8 mouse cellular contexts compared by ENCODE assay signal in genomic region chr16:34531506-34531905, GRCm38 (mm10). TPM values are rescaled to one million over a fixed set of nuclear protein-coding genes. Genes with fewer than 3 reads are reported as not detected.
DNase-seq lines count a peak whose midpoint lies in the region; ATAC-seq and TF ChIP-seq lines count a peak whose summit lies in the region.

No protein-coding gene starts in this region.

- TF ChIP-seq CTCF in embryonic fibroblast, embryonic 13.5 days (IDR thresholded peaks at IDR 0.05; ENCODE audit: borderline replicate concordance, insufficient read depth, low read length): 0 out of 2 replicates have a peak, but pooled peaks have one; percentile 36
- TF ChIP-seq CTCF in lung, embryonic 14.5 days (IDR thresholded peaks at IDR 0.05; ENCODE audit: low read depth): peak; percentile 77

- H3K36me3 ChIP-seq in liver, embryonic 11.5 days (ENCODE audit: control insufficient read depth, insufficient read depth, low read length): no peaks in the 10 kb centered on the region
- no peaks in the 10 kb centered on the region for H3K36me3 ChIP-seq in lung, embryonic 14.5 days (ENCODE audit: insufficient read depth)

- no peak overlapping the region for H3K4me3 ChIP-seq in liver, embryonic 11.5 days (ENCODE audit: low read depth, low read length)
- no peak overlapping the region for H3K4me3 ChIP-seq in embryonic fibroblast, embryonic 13.5 days (ENCODE audit: insufficient read depth, low read length)
- H3K4me3 ChIP-seq in lung, embryonic 14.5 days (ENCODE audit: low read depth, low read length): no peak overlapping the region

- no peak overlapping the region for H3K4me2 ChIP-seq in liver, embryonic 11.5 days
- no peak overlapping the region for H3K4me2 ChIP-seq in lung, embryonic 14.5 days

- DNase-seq in cerebellum, adult 18-20 months: peak; percentile 49 to 62
- DNase-seq in cerebellum, adult 9-11 months: no peak
- DNase-seq in liver: peak; percentile 44
- no peak for DNase-seq in liver, embryonic 11.5 days (ENCODE audit: low spot score)
- DNase-seq in R1 (ENCODE audit: low read depth, low spot score): peak; percentile 39
- DNase-seq in lung, embryonic 14.5 days: peak; percentile 86

- 5% methylated on average over 1 of the region's 1 CpGs for WGBS in liver, embryonic 11.5 days
- 3% methylated on average over 1 of the region's 1 CpGs for WGBS in lung, embryonic 14.5 days

- H3K4me1 ChIP-seq in liver, embryonic 11.5 days (replicated peaks; ENCODE audit: control insufficient read depth, insufficient read depth, low read length): peaks cover 14% of the 10 kb centered on the region
- peaks cover 7% of the 10 kb centered on the region for H3K4me1 ChIP-seq in embryonic fibroblast, embryonic 13.5 days (ENCODE audit: control insufficient read depth, insufficient read depth, low read length)
- peaks cover 10% of the 10 kb centered on the region for H3K4me1 ChIP-seq in lung, embryonic 14.5 days (ENCODE audit: insufficient read depth)

- H3K9ac ChIP-seq in liver, embryonic 11.5 days (ENCODE audit: low read depth, low read length): no peak overlapping the region
- H3K9ac ChIP-seq in lung, embryonic 14.5 days: no peak overlapping the region

- H3K27me3 ChIP-seq in liver, embryonic 11.5 days (replicated peaks; ENCODE audit: control insufficient read depth, insufficient read depth, low read length): no peaks in the 10 kb centered on the region
- no peaks in the 10 kb centered on the region for H3K27me3 ChIP-seq in lung, embryonic 14.5 days (ENCODE audit: insufficient read depth, low read length)

- no peak for TF ChIP-seq POLR2A in embryonic fibroblast, embryonic 13.5 days (IDR thresholded peaks at IDR 0.05; ENCODE audit: low read depth, low read length)

- no peaks in the 10 kb centered on the region for H3K9me3 ChIP-seq in liver, embryonic 11.5 days (ENCODE audit: control insufficient read depth, low read length)
- H3K9me3 ChIP-seq in lung, embryonic 14.5 days (ENCODE audit: low read depth, low read length): no peaks in the 10 kb centered on the region

- no peak overlapping the region for H3K27ac ChIP-seq in liver, embryonic 11.5 days (ENCODE audit: low read depth, low read length)
- no peak overlapping the region for H3K27ac ChIP-seq in embryonic fibroblast, embryonic 13.5 days (ENCODE audit: insufficient read depth, low read length)
- H3K27ac ChIP-seq in lung, embryonic 14.5 days (ENCODE audit: low read depth): no peak overlapping the region

- ATAC-seq in liver, embryonic 11.5 days (replicated peaks; ENCODE audit: low FRiP score): no peak
- no peak for ATAC-seq in lung, embryonic 14.5 days (ENCODE audit: insufficient read depth)
- no peak for ATAC-seq in monocyte, adult 5-6 weeks (replicated peaks; ENCODE audit: insufficient number of reproducible peaks, low FRiP score, low TSS enrichment, poor library complexity, severe bottlenecking)

RNA-seq across cellular contexts. Expression of gene Kalrn, which starts 41.8 kb away (rescaled TPM):
- polyA plus RNA-seq in liver, embryonic 11.5 days (2014; fragmentation: Nextera tagmentation; extraction: Ambion mirVana): 25.1 and 25.4 TPM in 2 replicates
- polyA plus RNA-seq in embryonic fibroblast, embryonic 13.5 days (2011; ENCODE audit: insufficient read length, low read depth, missing spikeins): 25.5 and 30.3 TPM in 2 replicates
- polyA plus RNA-seq in lung, embryonic 14.5 days (2014; fragmentation: Nextera tagmentation; extraction: Ambion mirVana): 15.0 and 17.0 TPM in 2 replicates
- total RNA-seq in monocyte, adult 5-6 weeks (2017): 1.7 to 10.2 TPM (median 1.8 TPM) in 3 replicates

Comparison
In these comparisons a context has a peak if more than half of its experiments do, and no peak if none do; other contexts are left out.
1. DNase-seq: peak in cerebellum, adult 18-20 months (2 of 2), liver (single experiment), R1 (single experiment) and lung, embryonic 14.5 days (single experiment); none in cerebellum, adult 9-11 months (single experiment) and liver, embryonic 11.5 days (single experiment).